Mouse (Mus musculus) lung, postnatal 0 days (tissue): ENCODE results near the gene Gm42417.

Source experiments
- CTCF ChIP-seq: IDR thresholded peaks from 2 replicates; pipeline ENCODE4 v1.5.1; 2016; ENCODE audit warnings: antibody characterized with exemption, mild to moderate bottlenecking
- EP300 ChIP-seq: IDR thresholded peaks from 2 replicates; pipeline ENCODE4 v1.6.1; 2016; ENCODE audit warnings: antibody characterized with exemption, mild to moderate bottlenecking, control low read depth

DNA sequence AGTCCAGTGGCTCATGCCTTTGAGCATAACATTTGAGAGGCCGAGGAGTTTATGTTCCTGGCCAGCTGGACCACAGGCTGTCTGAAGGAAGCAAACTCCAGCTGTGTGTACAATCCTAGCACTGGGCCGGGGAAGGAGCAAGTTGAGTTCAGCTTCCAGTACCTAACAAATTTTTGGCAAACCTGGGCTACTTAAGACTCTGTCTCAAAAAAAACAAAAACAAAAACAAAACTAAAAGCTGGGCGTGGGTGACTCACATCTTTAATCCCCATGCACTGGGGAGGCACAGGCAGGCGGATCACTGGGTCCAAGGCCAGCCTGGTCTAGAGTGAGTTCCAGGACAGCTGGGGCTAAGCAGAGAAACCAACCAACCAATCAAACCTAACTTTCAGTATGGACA is 29.5 kb upstream of the Gm42417 start:
- TF ChIP-seq CTCF (no peak), EP300 (no peak)
